Mouse (Mus musculus) subcutaneous adipose tissue, adult 2 months (tissue): ENCODE data around the gene Rpl27a. TPM values are rescaled to one million over a fixed set of nuclear protein-coding genes. Genes with fewer than 3 reads are reported as not detected.

Source experiments
- polyA plus RNA-seq: library from polyadenylated mRNA; depleted of rRNA; stranded (reverse); fragments of >200 nt; gene quantifications from 2 replicates; pipeline ENCODE4 v1.2.3, GENCODE M21; 2012; ENCODE audit warnings: low replicate concordance; rRNA removed

The Rpl27a gene
- 212 and 563 TPM in 2 replicates for polyA plus RNA-seq

DNA sequence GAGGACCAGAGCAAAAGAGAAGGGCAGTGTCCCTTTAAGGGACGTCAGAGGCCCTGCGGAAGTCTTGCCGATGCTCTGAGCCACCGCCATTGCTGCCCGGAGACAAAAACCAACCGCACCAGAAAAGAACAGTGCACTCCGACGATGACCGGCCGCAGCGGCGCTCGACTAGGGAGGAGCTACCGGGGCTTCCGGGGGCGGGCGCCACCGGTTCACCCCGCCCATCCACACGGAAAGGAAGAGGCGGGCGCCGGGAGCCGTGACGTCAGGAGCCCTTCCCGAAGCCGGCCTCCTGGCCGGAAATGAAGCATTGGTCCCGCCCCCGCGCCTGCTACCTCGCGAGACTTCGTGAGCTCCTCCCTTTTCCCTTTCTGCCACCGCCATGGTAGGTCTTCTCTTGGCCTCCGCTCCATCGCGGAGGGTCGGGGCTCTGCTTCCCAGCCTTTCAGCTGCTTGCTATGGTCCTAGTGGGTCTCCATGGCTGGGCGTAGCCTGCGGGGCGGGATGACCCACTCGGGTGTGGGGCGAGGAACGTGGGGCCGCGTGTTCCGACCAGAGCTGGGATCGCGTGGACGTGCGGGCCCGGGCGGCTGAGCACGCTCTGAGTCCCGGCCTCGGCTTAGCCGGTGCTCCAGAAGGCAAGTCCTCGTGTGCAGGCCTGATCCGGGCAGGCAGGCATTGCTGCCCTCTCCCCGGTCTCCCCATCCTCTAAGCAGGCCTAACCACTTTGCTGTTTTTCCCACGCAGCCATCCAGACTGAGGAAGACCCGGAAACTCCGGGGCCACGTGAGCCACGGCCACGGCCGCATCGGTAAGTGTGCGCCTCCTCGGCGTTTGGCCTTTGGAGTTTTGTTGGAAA lies at the start of gene Rpl27a:
Rpl27a (plus strand) TSS at position 310 of the 859 bp plus-strand sequence.

DNA sequence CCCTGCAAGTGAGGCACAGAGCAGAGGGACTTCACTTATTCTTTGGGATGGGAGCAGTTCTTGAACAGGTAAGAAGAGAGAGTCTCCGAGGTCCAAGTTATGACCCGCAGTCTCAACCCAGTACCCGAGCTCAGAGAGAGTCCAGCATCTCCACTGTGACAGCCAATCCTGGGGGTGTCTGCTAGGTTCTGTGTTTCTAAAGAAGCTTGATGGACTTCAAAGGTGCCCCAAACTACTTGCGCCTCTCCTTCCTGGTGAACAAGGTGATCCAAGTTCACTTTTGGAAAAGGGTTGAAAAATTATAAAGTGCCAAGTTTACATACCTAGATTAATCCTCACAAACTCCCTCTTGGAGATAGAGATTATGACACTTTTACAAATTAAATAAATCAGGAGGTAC lies 10.9 kb upstream of the Rpl27a start, which contains the start of gene Trim66:
Trim66 (minus strand) TSS at position 101 of the 400 bp plus-strand sequence.

Other genes with a start within 250 kb of the Rpl27a start
- gene Stk33, start 80.1 kb upstream of the Rpl27a start, polyA plus RNA-seq = 0.46 TPM in 1 of 2 replicates, not detected in the other
- 0.17 and 0.19 TPM in 2 replicates for gene Trim66, start 11.0 kb upstream of the Rpl27a start, polyA plus RNA-seq
- 37.5 and 56.1 TPM in 2 replicates for gene St5, start 184.5 kb downstream of the Rpl27a start, polyA plus RNA-seq
- 15.6 and 16.3 TPM in 2 replicates for gene Akip1, start 184.5 kb downstream of the Rpl27a start, polyA plus RNA-seq
- not detected in 2 replicates for gene BC051019, start 204.7 kb downstream of the Rpl27a start, polyA plus RNA-seq
- 0.19 and 0.73 TPM in 2 replicates for gene Ascl3, start 212.6 kb downstream of the Rpl27a start, polyA plus RNA-seq
- gene Tmem9b, start 233.7 kb downstream of the Rpl27a start, polyA plus RNA-seq = 48.6 and 49.0 TPM in 2 replicates